Mouse (Mus musculus): ENCODE results near the gene Adgra3. TPM values are rescaled to one million over a fixed set of nuclear protein-coding genes. Genes with fewer than 3 reads are reported as not detected.

Adgra3 gene
- polyA plus RNA-seq, 1 experiment from 2014 or later = 34.5 TPM

DNA sequence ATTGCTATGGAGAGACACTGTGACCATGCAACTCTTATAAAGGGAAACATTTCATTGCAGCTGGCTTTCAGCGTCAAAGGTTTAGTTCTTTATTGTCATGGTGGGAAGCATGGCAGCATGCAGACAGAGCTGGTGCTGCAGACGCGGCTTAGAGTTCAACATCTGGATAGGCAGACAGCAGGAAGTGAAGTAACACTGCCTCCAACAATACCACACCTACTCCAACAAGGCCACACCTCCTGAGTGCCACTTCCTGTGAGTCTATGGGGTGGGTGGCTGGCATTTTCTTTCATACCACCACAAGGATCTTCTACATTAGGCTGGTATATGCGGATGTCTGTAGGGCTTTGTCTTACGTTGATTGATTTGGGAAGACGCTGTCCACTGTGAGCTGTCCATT, 29.1 kb downstream of the Adgra3 start:
- ATAC-seq (ENCODE audit: insufficient number of reproducible peaks, low FRiP score, low TSS enrichment, low read depth) = no peak
- Histone ChIP-seq H3K36me3 (peaks cover 7% of the 10 kb centered on the region; the same call in 1 of the 2 replicates), H3K9me3 (no peaks in the 10 kb centered on the region), H3K4me3 (no peak overlapping the region), H3K27ac (no peak overlapping the region), H3K4me1 (peaks cover 43% of the 10 kb centered on the region), H3K9ac (no peak overlapping the region), H3K4me2 (no peak overlapping the region), H3K27me3 (no peaks in the 10 kb centered on the region)
- 73% methylated on average over 6 of the region's 6 CpGs for WGBS

DNA sequence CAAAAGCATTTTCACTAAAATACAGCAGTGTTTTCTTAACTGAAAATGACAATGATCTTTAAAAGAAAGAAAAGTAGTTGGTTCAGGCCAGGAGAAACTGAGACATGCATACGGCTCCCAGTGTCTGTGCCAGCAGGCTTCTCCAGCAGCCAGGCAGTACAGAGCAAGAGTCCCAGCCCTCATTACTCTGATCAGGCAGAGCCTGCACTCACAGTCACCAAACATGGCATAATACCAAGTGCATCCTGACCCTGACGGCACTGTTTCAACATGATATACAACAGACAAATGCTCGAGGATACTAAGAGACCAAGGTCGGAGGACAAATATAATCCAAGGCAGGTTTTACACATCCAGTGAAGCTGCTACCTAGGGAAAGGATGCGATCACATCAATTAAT, 31.2 kb downstream of the Adgra3 start:
- Histone ChIP-seq H3K4me3 (no peak overlapping the region), H3K4me1 (peaks cover 30% of the 10 kb centered on the region), H3K9me3 (no peaks in the 10 kb centered on the region), H3K4me2 (no peak overlapping the region), H3K27ac (peak overlapping the region; percentile 27; the same call in 1 of the 2 replicates), H3K36me3 (peaks cover 25% of the 10 kb centered on the region), H3K27me3 (no peaks in the 10 kb centered on the region), H3K9ac (no peak overlapping the region)
- ATAC-seq (ENCODE audit: insufficient number of reproducible peaks, low FRiP score, low TSS enrichment, low read depth) = no peak
- 57% methylated on average over 5 of the region's 5 CpGs for WGBS

DNA sequence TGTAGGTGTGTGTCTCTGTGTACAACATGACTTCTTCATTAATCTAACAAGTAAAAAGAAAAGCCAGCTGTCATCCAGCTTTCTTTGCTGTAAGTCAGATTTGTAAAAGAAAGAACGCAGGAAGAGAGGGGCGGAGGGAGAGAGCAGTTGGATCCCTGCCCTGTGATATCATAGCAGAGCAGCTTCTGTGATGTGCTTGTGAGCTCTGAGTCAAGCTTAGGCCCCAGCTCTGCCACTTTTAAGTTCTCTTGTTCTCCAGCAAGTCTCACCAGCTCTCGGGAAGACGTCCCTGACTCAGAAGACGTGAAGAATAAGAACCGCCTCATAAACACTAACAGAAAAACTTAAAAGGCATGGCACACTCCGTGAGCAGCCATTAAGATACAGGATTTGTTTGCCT, 31.8 kb downstream of the Adgra3 start:
- Histone ChIP-seq H3K27me3 (no peaks in the 10 kb centered on the region), H3K4me1 (peaks cover 24% of the 10 kb centered on the region), H3K9me3 (no peaks in the 10 kb centered on the region), H3K9ac (no peak overlapping the region), H3K4me3 (no peak overlapping the region), H3K27ac (no peak overlapping the region), H3K4me2 (no peak overlapping the region), H3K36me3 (peaks cover 27% of the 10 kb centered on the region)
- ATAC-seq (ENCODE audit: insufficient number of reproducible peaks, low FRiP score, low TSS enrichment, low read depth) = no peak
- WGBS = 37% methylated on average over 7 of the region's 7 CpGs

DNA sequence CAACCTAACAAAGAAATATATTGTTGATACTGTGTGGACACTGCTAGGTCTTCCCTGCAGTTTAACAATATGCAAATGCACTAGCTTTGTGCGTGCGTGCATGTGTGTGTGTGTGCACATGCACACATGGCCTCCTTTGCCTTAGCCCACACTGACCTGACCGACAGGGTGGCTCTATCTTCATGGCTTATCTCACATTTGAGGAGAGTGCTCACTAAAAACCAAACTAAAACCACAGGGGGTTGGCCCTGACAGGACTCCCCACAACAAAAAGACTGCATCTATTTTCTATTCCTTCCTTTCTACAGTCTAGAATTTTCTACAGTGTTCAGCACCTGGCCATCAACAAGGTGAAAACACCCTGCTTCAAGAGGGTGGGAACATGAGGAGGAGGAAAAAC, 32.7 kb downstream of the Adgra3 start:
- Histone ChIP-seq H3K27me3 (no peaks in the 10 kb centered on the region), H3K4me2 (no peak overlapping the region), H3K27ac (no peak overlapping the region), H3K36me3 (peaks cover 27% of the 10 kb centered on the region), H3K4me3 (no peak overlapping the region), H3K4me1 (peaks cover 20% of the 10 kb centered on the region), H3K9ac (no peak overlapping the region), H3K9me3 (no peaks in the 10 kb centered on the region)
- 84% methylated on average over 3 of the region's 3 CpGs for WGBS
- ATAC-seq (ENCODE audit: insufficient number of reproducible peaks, low FRiP score, low TSS enrichment, low read depth) = no peak

DNA sequence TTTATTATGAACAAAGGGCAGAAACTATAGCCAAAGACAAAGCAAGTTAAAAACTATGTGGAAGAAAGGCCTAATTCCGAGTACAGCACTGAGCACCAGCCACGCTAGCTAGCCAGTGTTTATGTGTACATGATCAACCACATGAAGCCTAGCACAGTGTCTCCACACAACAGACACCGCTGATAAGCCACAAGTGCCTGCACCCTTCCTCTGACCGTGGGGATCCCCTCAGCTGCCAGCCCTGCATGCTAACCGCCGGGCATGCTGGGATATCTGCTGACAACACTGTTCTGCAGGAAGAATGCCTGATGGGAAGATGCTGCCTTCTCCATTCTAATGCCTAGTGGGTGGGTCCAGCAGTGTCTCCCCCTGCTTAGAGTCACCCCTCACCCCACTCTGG, 34.7 kb downstream of the Adgra3 start:
- WGBS = 83% methylated on average over 6 of the region's 6 CpGs
- Histone ChIP-seq H3K27ac (no peak overlapping the region), H3K4me2 (no peak overlapping the region), H3K9me3 (no peaks in the 10 kb centered on the region), H3K9ac (no peak overlapping the region), H3K4me3 (no peak overlapping the region), H3K4me1 (peaks cover 18% of the 10 kb centered on the region), H3K27me3 (no peaks in the 10 kb centered on the region), H3K36me3 (peaks cover 27% of the 10 kb centered on the region)
- ATAC-seq (ENCODE audit: insufficient number of reproducible peaks, low FRiP score, low TSS enrichment, low read depth) = no peak

DNA sequence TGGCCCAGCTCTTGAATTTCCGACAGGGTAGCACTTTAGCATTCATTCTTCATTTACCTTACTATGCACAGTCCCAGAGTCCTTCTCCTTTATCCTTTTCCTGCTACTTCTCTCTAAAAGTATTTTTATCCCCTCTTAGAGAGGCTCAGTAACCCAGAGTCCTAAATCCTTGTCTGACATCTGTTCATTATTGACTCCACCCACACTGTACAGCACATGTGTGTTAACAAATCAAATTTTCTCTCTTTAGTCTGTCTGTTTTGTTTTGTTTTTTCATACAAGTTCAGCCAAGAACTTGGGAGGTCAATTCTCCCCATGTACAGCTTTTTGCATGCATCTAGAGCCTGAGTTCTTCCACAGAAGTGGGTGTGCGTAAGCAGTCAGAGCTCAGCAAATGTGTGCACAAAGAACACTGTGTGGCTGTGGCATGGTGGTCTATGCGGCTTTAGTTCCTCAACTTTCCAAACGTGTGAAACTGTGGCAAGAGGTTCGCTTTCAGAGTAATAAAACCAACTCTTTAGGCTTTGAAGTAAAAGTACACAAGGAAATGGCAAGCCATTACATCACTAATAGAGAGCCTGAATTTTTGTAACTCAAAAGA, 42.7 kb downstream of the Adgra3 start:
- Histone ChIP-seq H3K4me3 (no peak overlapping the region), H3K9me3 (no peaks in the 10 kb centered on the region), H3K27ac (peak overlapping the region; percentile 18; the same call in 1 of the 2 replicates), H3K9ac (no peak overlapping the region), H3K36me3 (0 out of 2 replicates have a peak, but pooled peaks cover 9% of the 10 kb centered on the region), H3K4me2 (no peak overlapping the region), H3K27me3 (no peaks in the 10 kb centered on the region), H3K4me1 (peaks cover 19% of the 10 kb centered on the region)
- 47% methylated on average over 5 of the region's 5 CpGs for WGBS
- peak; percentile 69 for ATAC-seq (ENCODE audit: insufficient number of reproducible peaks, low FRiP score, low TSS enrichment, low read depth)

DNA sequence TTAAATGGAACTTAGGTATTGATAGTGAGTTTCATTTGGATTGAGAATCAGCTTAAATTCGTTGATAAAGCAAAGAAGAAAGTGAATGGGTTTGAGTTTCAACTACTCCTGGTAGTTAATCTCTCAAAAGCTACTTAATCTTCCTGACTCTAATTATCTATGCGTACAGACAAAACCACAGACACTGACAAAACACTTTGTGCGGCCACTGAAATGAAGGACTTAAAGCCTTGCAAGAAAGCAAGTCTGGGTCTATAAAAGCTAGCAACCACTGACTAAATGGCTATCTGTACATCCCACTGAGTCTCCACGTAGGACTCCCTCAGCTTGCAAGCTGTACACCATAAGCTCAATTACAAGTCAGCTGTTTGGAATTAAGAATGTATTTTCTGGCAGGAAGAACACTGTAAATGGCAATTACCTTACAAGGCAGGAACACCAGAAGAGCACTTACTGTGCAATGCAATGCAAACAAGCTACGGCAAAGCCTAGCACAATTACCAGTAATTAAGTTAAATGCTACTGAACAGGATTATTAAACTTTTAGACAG, 43.6 kb downstream of the Adgra3 start:
- Histone ChIP-seq H3K4me2 (no peak overlapping the region), H3K27me3 (no peaks in the 10 kb centered on the region), H3K4me3 (no peak overlapping the region), H3K9me3 (no peaks in the 10 kb centered on the region), H3K9ac (no peak overlapping the region), H3K36me3 (0 out of 2 replicates have a peak, but pooled peaks cover 9% of the 10 kb centered on the region), H3K4me1 (peaks cover 19% of the 10 kb centered on the region), H3K27ac (peak overlapping the region; percentile 2; the same call in 1 of the 2 replicates)
- ATAC-seq (ENCODE audit: insufficient number of reproducible peaks, low FRiP score, low TSS enrichment, low read depth) = no peak
- WGBS = 32% methylated on average over 5 of the region's 5 CpGs

DNA sequence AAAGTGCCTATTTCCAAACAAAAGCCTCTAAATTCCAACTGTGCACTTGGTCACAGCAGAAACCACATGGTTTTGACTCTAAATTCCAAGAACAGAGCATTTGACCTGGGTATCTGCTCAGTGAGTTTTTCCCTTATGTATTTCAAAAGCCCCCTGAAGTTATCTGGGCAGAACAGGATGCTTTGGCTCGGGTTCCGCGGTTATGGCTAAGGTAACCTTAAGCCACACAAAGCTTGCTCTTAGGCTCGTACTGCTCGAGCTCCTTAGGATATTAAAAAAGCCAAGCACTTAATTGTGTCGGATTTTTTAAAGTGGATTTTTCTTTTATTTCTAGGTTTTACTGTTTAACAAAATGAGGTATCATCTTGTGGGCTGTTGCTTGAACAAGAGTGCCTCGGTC, 44.1 kb downstream of the Adgra3 start:
- H3K4me2 ChIP-seq = no peak overlapping the region
- no peaks in the 10 kb centered on the region for H3K9me3 ChIP-seq
- H3K4me1 ChIP-seq = peaks cover 19% of the 10 kb centered on the region
- no peak overlapping the region for H3K9ac ChIP-seq
- WGBS = 49% methylated on average over 7 of the region's 7 CpGs
- no peak overlapping the region for H3K27ac ChIP-seq
- ATAC-seq (ENCODE audit: insufficient number of reproducible peaks, low FRiP score, low TSS enrichment, low read depth) = no peak
- H3K27me3 ChIP-seq = no peaks in the 10 kb centered on the region
- H3K4me3 ChIP-seq = no peak overlapping the region
- 0 out of 2 replicates have a peak, but pooled peaks cover 12% of the 10 kb centered on the region for H3K36me3 ChIP-seq

DNA sequence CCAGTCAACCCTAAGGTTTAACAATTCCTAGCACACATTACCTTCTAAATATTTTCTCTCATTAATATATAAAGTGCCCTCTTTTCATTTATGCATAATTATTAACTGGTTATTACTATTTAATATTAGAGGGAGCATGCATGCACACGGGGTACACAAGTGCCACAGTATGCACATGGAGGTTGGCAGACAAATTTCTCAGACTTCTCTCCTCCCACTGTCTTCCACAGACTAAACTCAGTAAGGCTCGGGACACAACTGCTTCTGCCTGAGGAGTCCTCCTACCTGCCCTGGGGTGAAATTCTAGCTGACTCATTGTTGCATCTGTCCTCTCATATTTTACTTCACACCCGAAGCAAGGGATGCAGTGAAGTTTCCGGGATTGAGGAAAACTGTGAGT, 44.8 kb downstream of the Adgra3 start:
- no peak overlapping the region for H3K4me3 ChIP-seq
- H3K27me3 ChIP-seq = no peaks in the 10 kb centered on the region
- H3K4me1 ChIP-seq = peaks cover 19% of the 10 kb centered on the region
- no peak for ATAC-seq (ENCODE audit: insufficient number of reproducible peaks, low FRiP score, low TSS enrichment, low read depth)
- H3K27ac ChIP-seq = no peak overlapping the region
- peaks cover 12% of the 10 kb centered on the region; the same call in 1 of the 2 replicates for H3K36me3 ChIP-seq
- no peaks in the 10 kb centered on the region for H3K9me3 ChIP-seq
- H3K4me2 ChIP-seq = no peak overlapping the region
- no peak overlapping the region for H3K9ac ChIP-seq
- WGBS = 69% methylated on average over 4 of the region's 4 CpGs

DNA sequence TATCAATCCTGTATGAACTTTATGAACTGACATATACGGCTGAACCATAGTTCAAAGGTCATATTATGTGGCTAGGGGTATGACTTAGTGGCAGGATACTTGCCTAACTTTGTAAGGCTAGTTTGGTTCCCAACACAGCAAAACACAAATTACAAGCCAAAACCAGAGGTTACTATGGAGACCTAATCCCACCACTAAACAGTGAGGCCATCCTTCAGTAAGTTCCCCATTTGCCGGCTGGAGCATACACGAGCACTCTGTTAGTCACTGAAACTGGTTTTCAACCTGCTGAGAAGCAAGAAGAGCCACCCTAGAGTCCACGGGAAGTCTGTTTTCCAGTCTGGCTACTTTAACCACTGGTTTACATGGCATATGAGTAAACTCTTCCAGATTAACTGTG, 50.0 kb downstream of the Adgra3 start:
- Histone ChIP-seq H3K4me2 (no peak overlapping the region), H3K9me3 (no peaks in the 10 kb centered on the region), H3K36me3 (peaks cover 21% of the 10 kb centered on the region), H3K9ac (no peak overlapping the region), H3K4me1 (no peaks in the 10 kb centered on the region), H3K4me3 (no peak overlapping the region), H3K27me3 (no peaks in the 10 kb centered on the region), H3K27ac (no peak overlapping the region)
- WGBS = 64% methylated on average over 4 of the region's 4 CpGs
- ATAC-seq (ENCODE audit: insufficient number of reproducible peaks, low FRiP score, low TSS enrichment, low read depth) = no peak

DNA sequence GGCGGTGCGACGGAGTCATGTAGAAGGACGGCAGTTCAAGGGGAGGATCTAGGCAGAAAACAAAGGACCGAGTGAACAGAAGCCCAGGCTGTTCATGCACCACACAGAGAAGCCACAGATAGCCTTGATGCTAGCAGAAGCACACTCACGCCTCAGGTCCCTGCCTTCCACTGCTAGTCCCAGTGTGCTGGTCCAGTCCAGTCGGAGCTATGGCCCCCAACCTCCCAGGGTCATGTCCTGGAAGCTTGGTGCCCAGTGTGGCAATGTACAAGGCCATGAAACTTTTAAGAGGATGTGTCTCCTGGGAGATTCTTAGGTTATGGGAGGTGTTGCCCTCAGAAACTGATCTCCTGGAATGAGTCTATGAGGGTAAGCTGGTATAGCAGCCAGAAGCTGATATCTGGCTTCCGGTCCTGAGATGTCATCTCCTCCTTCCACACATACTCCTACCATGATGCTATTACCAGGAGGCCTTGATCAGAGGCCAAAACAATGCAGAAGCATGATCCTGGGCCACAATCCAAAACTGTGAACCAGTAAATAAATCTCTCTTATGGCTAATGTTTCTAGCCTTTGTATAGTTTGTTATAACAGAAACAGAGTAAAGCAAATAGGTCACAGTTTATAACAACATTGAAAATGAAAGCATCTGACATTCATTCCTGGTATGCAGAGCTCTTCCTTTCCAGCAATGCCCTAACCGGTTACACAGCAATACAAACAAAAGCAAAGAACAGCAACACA, 51.7 kb downstream of the Adgra3 start:
- no peak for ATAC-seq (ENCODE audit: insufficient number of reproducible peaks, low FRiP score, low TSS enrichment, low read depth)
- 82% methylated on average over 9 of the region's 9 CpGs for WGBS
- no peak overlapping the region for H3K9ac ChIP-seq
- no peak overlapping the region for H3K27ac ChIP-seq
- H3K27me3 ChIP-seq = no peaks in the 10 kb centered on the region
- no peak overlapping the region for H3K4me3 ChIP-seq
- no peak overlapping the region for H3K4me2 ChIP-seq
- no peaks in the 10 kb centered on the region for H3K9me3 ChIP-seq
- H3K36me3 ChIP-seq = peaks cover 22% of the 10 kb centered on the region
- no peaks in the 10 kb centered on the region for H3K4me1 ChIP-seq

DNA sequence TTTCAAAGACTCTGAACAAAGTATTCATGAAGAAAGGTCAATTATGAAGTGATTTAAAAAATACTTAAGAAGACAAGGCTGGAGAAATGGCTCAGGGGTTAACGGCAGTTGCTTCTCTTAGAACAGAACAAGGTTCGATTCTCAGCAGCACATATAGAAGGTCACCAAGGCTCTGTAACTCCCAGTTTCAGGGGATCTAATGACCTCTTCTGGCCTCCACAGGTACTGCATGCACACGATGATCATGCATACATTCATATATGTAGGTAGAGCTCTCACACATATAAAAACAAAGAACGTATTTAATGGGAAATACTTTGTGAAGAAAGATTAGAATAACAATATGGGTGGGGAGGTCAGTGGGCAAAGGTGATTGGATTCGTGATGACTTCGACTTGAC, 56.5 kb downstream of the Adgra3 start:
- Histone ChIP-seq H3K4me1 (no peaks in the 10 kb centered on the region), H3K4me3 (no peak overlapping the region), H3K9me3 (no peaks in the 10 kb centered on the region), H3K27ac (no peak overlapping the region), H3K9ac (no peak overlapping the region), H3K4me2 (no peak overlapping the region), H3K36me3 (peaks cover 29% of the 10 kb centered on the region), H3K27me3 (no peaks in the 10 kb centered on the region)
- no peak for ATAC-seq (ENCODE audit: insufficient number of reproducible peaks, low FRiP score, low TSS enrichment, low read depth)
- 91% methylated on average over 6 of the region's 6 CpGs for WGBS

Data from limb, embryonic 15.5 days (tissue).